Mouse (Mus musculus): Measurements from ENCODE around the gene Rprd2.

The Rprd2 gene

GRCm38 (mm10) chr3:95739353-95740104, 79.1 kb downstream of the Rprd2 start, which contains the start of gene Ecm1:
Ecm1 (minus strand) TSS chr3:95739569.
- no peak for DNase-seq (ENCODE audit: low read depth, low spot score)

GRCm38 (mm10) chr3:95735071-95735670, 83.5 kb downstream of the Rprd2 start:
- DNase-seq (ENCODE audit: low read depth, low spot score): no peak

GRCm38 (mm10) chr3:95734092-95734702, 84.5 kb downstream of the Rprd2 start:
- DNase-seq (ENCODE audit: low read depth, low spot score): peak; percentile 31

GRCm38 (mm10) chr3:95732744-95733521, 85.7 kb downstream of the Rprd2 start:
- no peak for DNase-seq (ENCODE audit: low read depth, low spot score)

GRCm38 (mm10) chr3:95732297-95732696, 86.4 kb downstream of the Rprd2 start:
- no peak for DNase-seq (ENCODE audit: low read depth, low spot score)

GRCm38 (mm10) chr3:95731802-95732201, 86.9 kb downstream of the Rprd2 start:
- no peak for DNase-seq (ENCODE audit: low read depth, low spot score)

GRCm38 (mm10) chr3:95730431-95730830, 88.2 kb downstream of the Rprd2 start:
- DNase-seq (ENCODE audit: low read depth, low spot score): no peak

- DNase-seq (ENCODE audit: low read depth, low spot score): no peak
Measured at GRCm38 (mm10) chr3:95728906-95729305, 89.8 kb downstream of the Rprd2 start.

GRCm38 (mm10) chr3:95726696-95727358, 91.8 kb downstream of the Rprd2 start:
- no peak for DNase-seq (ENCODE audit: low read depth, low spot score)

- DNase-seq (ENCODE audit: low read depth, low spot score): no peak
Measured at GRCm38 (mm10) chr3:95725863-95726262, 92.8 kb downstream of the Rprd2 start.

- no peak for DNase-seq (ENCODE audit: low read depth, low spot score)
Measured at GRCm38 (mm10) chr3:95722386-95722785, 96.3 kb downstream of the Rprd2 start.

- DNase-seq (ENCODE audit: low read depth, low spot score): no peak
Measured at GRCm38 (mm10) chr3:95718153-95718552, 100.5 kb downstream of the Rprd2 start.

GRCm38 (mm10) chr3:95716075-95716474, 102.6 kb downstream of the Rprd2 start:
- DNase-seq (ENCODE audit: low read depth, low spot score): no peak

Data from c-Kit-negative CD71-positive TER-119-positive erythroid progenitor cells, embryonic 14.5 days (primary cell).